Mouse (Mus musculus) cerebellum, adult 2 months (tissue): Measurements from ENCODE around the gene Sell. TPM values are rescaled to one million over a fixed set of nuclear protein-coding genes. Genes with fewer than 3 reads are reported as not detected.
"Not testable (repeated sequence)": the region's sequence is repeated elsewhere in the genome, so short reads cannot be mapped to it uniquely, and the experiment has no call there.

ENCODE experiments used
- DNase-seq, 2 experiments: peaks; one replicate each; pipeline ENCODE4 v3.0.0; 2021
- H3K27ac ChIP-seq: fragments of 200-500 bp; 2 replicates; pipeline ENCODE4 v1.5.1; 2012; ENCODE audit warnings: low read length, control low read depth, inconsistent platforms; ENCODE audit not compliant: insufficient read depth
- H3K27me3 ChIP-seq: fragments of 200-500 bp; 2 replicates; pipeline ENCODE4 v1.6.1; 2012; ENCODE audit warnings: inconsistent platforms, mild to moderate bottlenecking, low read length, moderate library complexity; ENCODE audit not compliant: control insufficient read depth, insufficient read depth
- H3K4me1 ChIP-seq: fragments of 200-500 bp; 2 replicates; pipeline ENCODE4 v1.6.1; 2011; ENCODE audit warnings: low read length; ENCODE audit not compliant: control insufficient read depth, insufficient read depth
- H3K4me3 ChIP-seq: fragments of 200-500 bp; replicated peaks from 2 replicates; pipeline ENCODE3; 2011; ENCODE audit warnings: mild to moderate bottlenecking, low read depth, low read length, control low read depth; ENCODE audit not compliant: insufficient read depth
- CTCF ChIP-seq: fragments of 200-500 bp; IDR thresholded peaks from 2 replicates; pipeline ENCODE4 v1.5.1; 2011; ENCODE audit warnings: low read depth, mild to moderate bottlenecking, control low read depth, low read length, moderate library complexity, borderline replicate concordance; ENCODE audit not compliant: insufficient read depth
- POLR2A ChIP-seq: fragments of 200-500 bp; IDR thresholded peaks from 2 replicates; pipeline ENCODE4 v1.6.1; 2011; ENCODE audit warnings: low read length, control low read depth, borderline replicate concordance; ENCODE audit not compliant: insufficient read depth
- WGBS: fragments of 180-500 bp; shearing (Covaris S2); methylation state at CpG from one replicate; pipeline ENCODE4 v1.1.7; 2018; 5-methylcytosine and 5-hydroxymethylcytosine counted together
- polyA plus RNA-seq: library from polyadenylated mRNA; depleted of rRNA; stranded (reverse); fragments of >200 nt; gene quantifications from 2 replicates; pipeline ENCODE4 v1.2.3, GENCODE M21; 2012; rRNA removed

Sell gene
- 0.15 and 0.27 TPM in 2 replicates for polyA plus RNA-seq

DNA sequence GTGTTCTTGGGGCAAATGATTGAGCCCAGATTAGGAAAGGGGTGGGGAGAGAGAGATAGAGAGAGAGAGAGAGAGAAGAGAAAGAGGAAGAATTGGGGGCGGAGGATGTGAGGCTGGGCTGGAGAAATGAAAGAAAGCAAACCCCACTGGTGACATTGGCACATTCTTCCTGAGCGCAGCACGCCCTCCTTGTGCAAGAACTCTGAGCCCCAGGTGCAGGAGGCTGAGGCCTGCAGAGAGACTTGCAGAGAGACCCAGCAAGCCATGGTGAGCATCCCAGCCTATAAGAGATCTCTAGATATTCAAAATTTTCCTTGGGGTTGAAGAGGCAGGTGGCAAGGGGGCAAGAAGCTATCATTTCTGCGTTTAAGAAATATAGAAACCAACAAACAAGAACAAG lies at the start of gene Sell:
TSS of gene Sell (plus strand) at position 58 of the 400 bp plus-strand sequence.
- Histone ChIP-seq H3K4me1 (no peaks in the 10 kb centered on the region), H3K27ac (no peak within 1 kb of the TSS), H3K27me3 (no peaks in the 10 kb centered on the region), H3K4me3 (no peak within 1 kb of the TSS)
- no peak for DNase-seq
- no peak for TF ChIP-seq CTCF
- TF ChIP-seq POLR2A = no peak
- WGBS = 71% methylated on average over 4 of the region's 4 CpGs

DNA sequence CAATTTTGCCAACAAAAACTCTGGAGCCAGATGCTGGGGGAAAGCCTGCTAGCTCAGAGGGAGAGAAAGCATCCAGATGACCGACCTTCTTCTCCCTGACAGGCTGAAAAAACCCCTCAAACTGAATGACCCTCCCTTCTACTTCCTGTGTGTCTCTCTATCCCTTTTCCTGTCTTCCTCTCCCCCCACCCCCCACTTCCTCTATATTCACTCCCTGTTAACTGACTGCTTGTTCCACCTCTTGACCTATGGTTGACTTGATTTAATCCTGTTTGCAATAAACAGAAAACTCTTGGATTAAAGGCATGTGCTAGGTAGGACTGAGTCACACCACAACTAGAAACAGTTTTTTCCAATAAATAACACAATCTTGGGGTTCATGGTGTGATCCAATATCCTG lies 47.2 kb upstream of the Sell start:
- Histone ChIP-seq H3K27ac (no peak overlapping the region), H3K4me3 (no peak overlapping the region), H3K4me1 (no peaks in the 10 kb centered on the region), H3K27me3 (no peaks in the 10 kb centered on the region)
- TF ChIP-seq POLR2A (no peak), CTCF (no peak)
- WGBS = 81% methylated on average over 1 of the region's 1 CpGs
- DNase-seq = no peak

DNA sequence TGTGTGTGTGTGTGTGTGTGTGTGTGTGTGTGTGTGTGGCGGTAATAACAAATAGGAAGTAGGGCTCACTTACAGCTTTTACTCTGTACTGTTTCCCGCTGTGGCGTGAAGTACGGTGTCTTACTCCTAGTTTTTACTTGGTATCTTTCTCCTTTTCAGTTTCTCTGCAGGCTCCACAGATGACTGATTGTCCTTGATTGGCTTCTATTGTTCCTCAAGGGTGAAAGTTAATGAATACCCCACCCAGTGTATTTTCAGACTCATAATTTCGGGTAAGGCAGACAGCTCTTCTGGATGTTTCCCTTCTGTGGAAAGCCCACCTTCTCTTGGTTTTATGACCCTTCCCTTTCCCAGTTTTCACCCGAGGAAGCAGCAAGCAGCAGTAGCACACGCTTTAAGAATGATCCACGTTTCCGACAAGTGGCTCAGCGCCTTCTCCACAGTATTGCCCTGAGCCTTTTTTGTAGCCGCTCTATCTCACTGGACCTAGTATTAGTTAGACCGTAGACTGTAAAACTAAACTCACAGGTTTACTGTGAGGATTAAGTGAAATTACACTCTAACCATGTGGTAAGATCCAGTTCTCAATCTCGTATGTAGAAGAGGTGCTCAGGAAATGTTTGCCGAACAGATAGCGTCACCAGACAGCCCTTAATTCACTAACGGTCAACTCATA lies 43.4 kb upstream of the Sell start:
- H3K4me3 ChIP-seq = no peak overlapping the region
- TF ChIP-seq CTCF = no peak
- TF ChIP-seq POLR2A = no peak
- 85% methylated on average over 16 of the region's 16 CpGs for WGBS
- H3K4me1 ChIP-seq = no peaks in the 10 kb centered on the region
- DNase-seq = no peak
- H3K27me3 ChIP-seq = no peaks in the 10 kb centered on the region
- no peak overlapping the region for H3K27ac ChIP-seq

DNA sequence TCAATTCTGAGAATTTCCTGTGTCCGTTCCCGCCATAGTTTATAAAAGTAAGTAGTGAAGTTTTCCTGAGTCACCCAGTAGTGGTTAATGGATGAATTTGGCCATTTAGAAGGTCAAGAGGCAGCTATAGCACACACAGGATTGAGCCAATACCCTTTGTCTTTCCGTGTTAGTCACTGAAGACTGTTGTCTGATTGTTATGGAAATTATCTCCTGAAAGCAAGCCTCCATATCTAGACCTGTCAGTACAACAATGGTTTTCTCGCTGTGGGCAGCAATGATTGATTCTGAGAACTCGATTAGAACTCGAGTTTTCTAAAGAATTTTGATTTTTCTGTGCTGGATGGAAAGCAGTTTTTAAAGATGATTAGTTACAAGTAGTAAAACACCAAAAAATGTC lies 42.0 kb upstream of the Sell start:
- 38% methylated on average over 6 of the region's 6 CpGs for WGBS
- TF ChIP-seq CTCF (no peak), POLR2A (no peak)
- H3K27me3 ChIP-seq = no peaks in the 10 kb centered on the region
- no peaks in the 10 kb centered on the region for H3K4me1 ChIP-seq
- H3K4me3 ChIP-seq = no peak overlapping the region
- DNase-seq = no peak
- no peak overlapping the region for H3K27ac ChIP-seq

DNA sequence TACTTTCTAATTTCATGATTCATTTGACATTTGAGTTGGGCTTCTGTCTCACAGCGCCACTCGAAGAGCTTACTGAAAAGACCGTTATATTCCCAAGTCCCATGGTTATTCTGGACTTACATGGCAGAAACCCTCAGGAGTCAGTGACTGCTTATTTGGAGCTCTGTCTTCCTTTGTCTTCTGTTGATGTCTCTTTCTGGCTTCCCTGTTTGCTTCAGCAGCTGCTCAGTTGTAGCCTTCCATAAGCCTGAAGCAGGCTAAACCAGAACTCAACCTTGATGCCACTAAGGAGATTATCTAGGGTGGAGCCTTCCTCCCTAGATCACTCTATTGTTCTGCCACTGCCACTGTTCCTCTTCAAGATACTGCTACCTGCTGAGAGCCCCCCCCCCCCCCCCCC lies 41.0 kb upstream of the Sell start:
- not testable (repeated sequence) for H3K27me3 ChIP-seq, DNase-seq, H3K4me3 ChIP-seq, H3K4me1 ChIP-seq, H3K27ac ChIP-seq
- 80% methylated on average over 3 of the region's 3 CpGs for WGBS

DNA sequence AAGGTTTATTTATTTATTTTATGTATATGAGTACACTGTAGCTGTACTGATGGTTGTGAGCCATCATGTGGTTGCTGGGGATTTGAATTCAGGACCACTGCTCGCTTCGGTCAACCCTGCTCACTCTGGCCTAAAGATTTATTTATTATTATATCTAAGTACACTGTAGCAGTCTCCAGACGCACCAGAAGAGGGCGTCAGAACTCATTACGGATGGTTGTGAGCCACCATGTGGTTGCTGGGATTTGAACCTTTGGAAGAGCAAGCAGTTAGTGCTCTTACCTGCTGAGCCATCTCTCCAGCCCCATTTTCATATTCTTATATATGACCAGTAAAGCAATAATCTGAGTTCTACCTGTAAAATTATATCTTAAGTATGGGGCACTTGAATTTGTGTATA lies 39.7 kb upstream of the Sell start:
- H3K4me3 ChIP-seq, DNase-seq, H3K4me1 ChIP-seq, H3K27me3 ChIP-seq, H3K27ac ChIP-seq: not testable (repeated sequence)
- WGBS = 82% methylated on average over 5 of the region's 5 CpGs

DNA sequence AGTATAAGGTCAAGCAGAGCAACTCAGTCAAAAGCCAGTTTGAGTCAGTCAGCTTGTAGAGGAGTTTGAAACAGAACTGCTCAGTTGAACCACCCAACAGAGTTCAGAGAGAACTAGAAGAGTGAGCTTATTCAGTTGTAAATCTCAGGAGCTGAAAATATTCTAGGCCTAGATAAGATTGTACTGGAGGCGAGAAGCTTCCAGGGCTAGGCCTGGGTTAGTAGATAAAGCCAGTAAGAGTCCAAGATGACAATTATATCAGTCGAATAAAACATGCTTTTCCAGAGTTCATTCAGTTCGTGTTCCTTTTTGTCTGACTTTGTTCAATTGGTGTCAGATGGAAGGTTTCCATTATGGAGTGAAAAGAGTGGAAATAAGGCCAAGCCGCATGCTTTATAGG lies 36.1 kb upstream of the Sell start:
- Histone ChIP-seq H3K4me3 (no peak overlapping the region), H3K27me3 (no peaks in the 10 kb centered on the region), H3K4me1 (no peaks in the 10 kb centered on the region), H3K27ac (no peak overlapping the region)
- DNase-seq = no peak
- TF ChIP-seq CTCF = no peak
- TF ChIP-seq POLR2A = no peak
- WGBS = 87% methylated on average over 4 of the region's 4 CpGs

DNA sequence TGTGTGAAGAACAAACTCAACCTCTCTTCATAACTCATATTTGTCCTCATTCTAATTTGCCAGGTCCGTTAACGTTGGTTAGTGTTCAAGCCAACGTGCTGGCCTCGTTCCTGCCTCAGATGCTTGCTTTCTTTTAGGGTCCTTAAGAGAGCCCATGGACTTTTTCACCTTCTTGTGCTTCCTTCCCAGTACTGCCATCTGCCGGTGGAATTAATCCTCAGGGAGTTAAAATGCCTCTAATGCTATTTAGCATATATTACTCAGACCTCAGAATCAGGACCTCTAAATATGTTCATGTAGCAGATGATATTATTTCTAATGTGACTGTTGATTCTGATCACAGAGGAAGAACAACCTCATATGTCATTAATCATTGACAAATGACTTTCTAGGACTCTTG lies 34.4 kb upstream of the Sell start:
- no peak for TF ChIP-seq POLR2A
- TF ChIP-seq CTCF = no peak
- WGBS = 62% methylated on average over 5 of the region's 5 CpGs
- DNase-seq = no peak

More for the DNA sequence above, 34.4 kb upstream of the Sell start:
- H3K4me1 ChIP-seq = no peaks in the 10 kb centered on the region
- H3K27ac ChIP-seq = no peak overlapping the region
- no peak overlapping the region for H3K4me3 ChIP-seq
- H3K27me3 ChIP-seq = no peaks in the 10 kb centered on the region
